Mouse (Mus musculus) bone marrow macrophage, adult 2 months (primary cell): ENCODE data around the gene Gm9833.

Source experiments
- CTCF ChIP-seq: IDR thresholded peaks from 2 replicates; pipeline ENCODE4 v1.5.1; 2012; ENCODE audit warnings: low read depth, mild to moderate bottlenecking, low read length, moderate library complexity
- POLR2A ChIP-seq: IDR thresholded peaks from 2 replicates; pipeline ENCODE4 v1.6.1; 2012; ENCODE audit warnings: mild to moderate bottlenecking, low read depth, low read length, borderline replicate concordance

- TF ChIP-seq POLR2A (no peak), CTCF (no peak)
Observed at GRCm38 (mm10) chr3:10126502-10126901, 38.6 kb downstream of the Gm9833 start.
